Mouse (Mus musculus): ENCODE data around the gene Dbndd2.

Gene Dbndd2

GRCm38 (mm10) chr2:164485681-164486257 is at the start of gene Dbndd2:
Gene Dbndd2, plus strand, starts transcription at chr2:164486106.
- TF ChIP-seq GATA4 (IDR thresholded peaks at IDR 0.05; ENCODE audit: insufficient replicate concordance, low read length) = no peak

- no peak for TF ChIP-seq GATA4 (IDR thresholded peaks at IDR 0.05; ENCODE audit: insufficient replicate concordance, low read length)
Measured at GRCm38 (mm10) chr2:164436215-164436913, 49.5 kb upstream of the Dbndd2 start.

- TF ChIP-seq GATA4 (IDR thresholded peaks at IDR 0.05; ENCODE audit: insufficient replicate concordance, low read length) = no peak
Measured at GRCm38 (mm10) chr2:164436961-164437360, 48.9 kb upstream of the Dbndd2 start.

- no peak for TF ChIP-seq GATA4 (IDR thresholded peaks at IDR 0.05; ENCODE audit: insufficient replicate concordance, low read length)
Measured at GRCm38 (mm10) chr2:164437710-164438109, 48.2 kb upstream of the Dbndd2 start.

GRCm38 (mm10) chr2:164438257-164438656 is 47.6 kb upstream of the Dbndd2 start:
- TF ChIP-seq GATA4 (IDR thresholded peaks at IDR 0.05; ENCODE audit: insufficient replicate concordance, low read length) = no peak

GRCm38 (mm10) chr2:164439001-164439421 is 46.9 kb upstream of the Dbndd2 start:
- no peak for TF ChIP-seq GATA4 (IDR thresholded peaks at IDR 0.05; ENCODE audit: insufficient replicate concordance, low read length)

- TF ChIP-seq GATA4 (IDR thresholded peaks at IDR 0.05; ENCODE audit: insufficient replicate concordance, low read length) = no peak
Measured at GRCm38 (mm10) chr2:164440314-164440713, 45.6 kb upstream of the Dbndd2 start.

- TF ChIP-seq GATA4 (IDR thresholded peaks at IDR 0.05; ENCODE audit: insufficient replicate concordance, low read length) = no peak
Measured at GRCm38 (mm10) chr2:164441155-164441554, 44.8 kb upstream of the Dbndd2 start.

GRCm38 (mm10) chr2:164441731-164442130 is 44.2 kb upstream of the Dbndd2 start:
- TF ChIP-seq GATA4 (IDR thresholded peaks at IDR 0.05; ENCODE audit: insufficient replicate concordance, low read length) = no peak

- no peak for TF ChIP-seq GATA4 (IDR thresholded peaks at IDR 0.05; ENCODE audit: insufficient replicate concordance, low read length)
Measured at GRCm38 (mm10) chr2:164442315-164443050, 43.4 kb upstream of the Dbndd2 start.

- no peak; the same call in 1 of the 2 replicates for TF ChIP-seq GATA4 (IDR thresholded peaks at IDR 0.05; ENCODE audit: insufficient replicate concordance, low read length)
Measured at GRCm38 (mm10) chr2:164443051-164443437, 42.9 kb upstream of the Dbndd2 start.

GRCm38 (mm10) chr2:164443460-164444000 is 42.4 kb upstream of the Dbndd2 start, which contains the start of gene Sdc4:
Gene Sdc4, minus strand, starts transcription at chr2:164443887.
- TF ChIP-seq GATA4 (IDR thresholded peaks at IDR 0.05; ENCODE audit: insufficient replicate concordance, low read length) = no peak

- TF ChIP-seq GATA4 (IDR thresholded peaks at IDR 0.05; ENCODE audit: insufficient replicate concordance, low read length) = no peak
Measured at GRCm38 (mm10) chr2:164444701-164445100, 41.2 kb upstream of the Dbndd2 start.

GRCm38 (mm10) chr2:164445399-164446085 is 40.4 kb upstream of the Dbndd2 start:
- 0 out of 2 replicates have a peak, but pooled peaks have one; percentile 5 for TF ChIP-seq GATA4 (IDR thresholded peaks at IDR 0.05; ENCODE audit: insufficient replicate concordance, low read length)

- no peak for TF ChIP-seq GATA4 (IDR thresholded peaks at IDR 0.05; ENCODE audit: insufficient replicate concordance, low read length)
Measured at GRCm38 (mm10) chr2:164446086-164446469, 39.8 kb upstream of the Dbndd2 start.

Data from liver, adult (tissue).